Comparison of ENCODE assay signal across 24 mouse cellular contexts in genomic region chr11:62294121-62294520, GRCm38 (mm10). TPM values are rescaled to one million over a fixed set of nuclear protein-coding genes. Genes with fewer than 3 reads are reported as not detected.
"Had no signal": no experiment of that assay in that cellular context is flagged by ENCODE, and none has a peak within 500 bp of the region (broad histone marks: within the 10 kb centered on the region; RNA-seq: fewer than 3 reads in every experiment).

No protein-coding gene starts in this region.

- H3K4me2 ChIP-seq: kidney, embryonic 15.5 days; limb, embryonic 12.5 days; limb, embryonic 15.5 days; liver, embryonic 12.5 days; liver, embryonic 15.5 days; midbrain, embryonic 11.5 days; neural tube, embryonic 12.5 days; neural tube, embryonic 15.5 days; stomach, embryonic 15.5 days had no signal

- H3K9me3 ChIP-seq: kidney, embryonic 15.5 days; limb, embryonic 12.5 days; limb, embryonic 15.5 days; liver, embryonic 12.5 days; liver, embryonic 15.5 days; neural tube, embryonic 12.5 days; neural tube, embryonic 15.5 days; stomach, embryonic 15.5 days had no signal

- H3K27me3 ChIP-seq: kidney, embryonic 15.5 days; limb, embryonic 12.5 days; limb, embryonic 15.5 days; liver, embryonic 12.5 days; liver, embryonic 15.5 days; neural tube, embryonic 12.5 days; neural tube, embryonic 15.5 days; stomach, embryonic 15.5 days had no signal

- H3K4me1 ChIP-seq: kidney, embryonic 15.5 days; limb, embryonic 12.5 days; limb, embryonic 15.5 days; liver, embryonic 12.5 days; liver, embryonic 15.5 days; neural tube, embryonic 12.5 days; neural tube, embryonic 15.5 days; stomach, embryonic 15.5 days had no signal

- DNase-seq: kidney, adult 8-10 months; kidney, postnatal 10 days; kidney, postnatal 36 days; layer of hippocampus, postnatal 36 days; left cerebral cortex, postnatal 4 days; lung, adult 2 months; lung, postnatal 36 days; midbrain, embryonic 14.5 days; right cerebral cortex, adult 18-20 months; right cerebral cortex, postnatal 25 days; spleen, adult 18-20 months; thymus, adult 18-20 months; thymus, postnatal 4 days had no signal

- H3K27ac ChIP-seq: kidney, embryonic 15.5 days; left cerebral cortex, adult 2 months; limb, embryonic 12.5 days; limb, embryonic 15.5 days; liver, embryonic 12.5 days; liver, embryonic 15.5 days; neural tube, embryonic 12.5 days; neural tube, embryonic 15.5 days; stomach, embryonic 15.5 days had no signal

- ATAC-seq: liver, embryonic 12.5 days had no signal

- H3K4me3 ChIP-seq: kidney, embryonic 15.5 days; left cerebral cortex, adult 2 months; limb, embryonic 12.5 days; limb, embryonic 15.5 days; liver, embryonic 12.5 days; liver, embryonic 15.5 days; neural tube, embryonic 12.5 days; neural tube, embryonic 15.5 days; stomach, embryonic 15.5 days had no signal

- H3K9ac ChIP-seq: kidney, embryonic 15.5 days; limb, embryonic 12.5 days; limb, embryonic 15.5 days; liver, embryonic 12.5 days; liver, embryonic 15.5 days; neural tube, embryonic 12.5 days; neural tube, embryonic 15.5 days; stomach, embryonic 15.5 days had no signal

RNA-seq across cellular contexts. Expression of gene Adora2b, which starts 45.3 kb away (rescaled TPM):
- total RNA-seq: megakaryocyte-erythroid progenitor cell, adult 5-6 weeks had no signal
